Mouse (Mus musculus) inflammation-experienced regulatory T-cells, adult 6 months (primary cell): ENCODE data around the gene Znrf1. TPM values are rescaled to one million over a fixed set of nuclear protein-coding genes. Genes with fewer than 3 reads are reported as not detected.

ENCODE experiments used
- ATAC-seq: one replicate; pipeline ENCODE4 v1.8.0; 2017
- polyA plus RNA-seq, 3 experiments: library from polyadenylated mRNA; unstranded; fragments of 100-300 nt; shearing (Covaris generic); gene quantifications; one replicate each; pipeline ENCODE4 v1.2.1; 2017

The Znrf1 gene
- polyA plus RNA-seq, 3 experiments from 2014 or later: 12.4 to 58.2 (median 50.7) TPM

DNA sequence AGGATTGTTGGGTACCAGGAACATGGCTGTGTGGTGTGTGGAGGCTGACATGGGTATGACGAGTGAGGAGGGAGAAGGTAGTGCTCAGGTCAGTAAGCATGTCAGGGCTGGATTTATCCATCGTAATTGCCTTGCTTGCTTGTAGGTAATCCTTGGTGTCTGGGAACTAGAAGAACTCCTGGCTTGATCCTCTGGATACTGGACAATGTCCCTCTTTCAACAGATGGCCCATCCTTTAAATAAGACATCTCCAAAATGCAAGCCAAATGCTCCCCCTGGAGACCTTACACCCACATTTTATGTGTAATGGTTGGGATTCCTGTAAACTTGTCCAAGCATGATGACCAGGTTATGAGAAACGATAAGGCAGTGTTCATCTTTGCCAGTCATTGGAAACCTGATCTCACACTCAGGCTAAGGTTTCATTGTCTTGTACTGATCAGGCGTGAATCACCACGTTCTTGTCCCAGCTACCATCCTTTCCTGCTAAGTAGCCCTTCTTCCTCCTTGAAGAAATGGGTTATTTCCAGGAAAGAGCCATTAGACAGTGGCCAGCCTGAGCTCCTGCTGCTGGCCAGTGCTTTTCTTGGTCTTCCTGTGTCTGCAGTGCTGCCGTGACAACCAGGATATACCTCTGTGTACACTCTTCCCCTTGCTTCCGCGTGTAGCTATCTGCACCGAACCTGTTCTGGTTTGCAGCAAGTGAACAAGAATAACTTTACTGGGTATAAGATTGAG is 64.0 kb downstream of the Znrf1 start:
- ATAC-seq: no peak

GRCm38 (mm10) chr8:111602050-111602449 is 66.2 kb downstream of the Znrf1 start:
- no peak for ATAC-seq

DNA sequence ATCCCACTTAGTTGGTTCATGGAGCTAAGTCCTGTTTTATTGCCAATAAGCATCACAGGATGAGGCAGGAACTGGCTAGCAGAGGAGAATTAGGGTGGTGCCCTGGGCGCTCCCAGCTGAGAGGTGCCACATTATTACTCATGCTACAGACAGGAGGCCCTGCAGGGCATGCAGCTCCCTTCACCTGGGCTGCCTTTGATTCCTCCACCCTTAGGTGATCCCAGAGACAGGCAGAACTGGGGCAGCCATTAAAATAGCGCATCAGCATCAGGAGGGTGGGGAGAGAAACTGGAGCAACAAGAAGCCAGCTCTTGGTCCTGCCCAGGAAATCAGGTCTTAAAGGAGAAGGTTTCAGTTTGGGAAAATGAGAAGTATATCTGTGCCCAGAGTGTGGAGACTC is 69.1 kb downstream of the Znrf1 start:
- ATAC-seq: no peak

DNA sequence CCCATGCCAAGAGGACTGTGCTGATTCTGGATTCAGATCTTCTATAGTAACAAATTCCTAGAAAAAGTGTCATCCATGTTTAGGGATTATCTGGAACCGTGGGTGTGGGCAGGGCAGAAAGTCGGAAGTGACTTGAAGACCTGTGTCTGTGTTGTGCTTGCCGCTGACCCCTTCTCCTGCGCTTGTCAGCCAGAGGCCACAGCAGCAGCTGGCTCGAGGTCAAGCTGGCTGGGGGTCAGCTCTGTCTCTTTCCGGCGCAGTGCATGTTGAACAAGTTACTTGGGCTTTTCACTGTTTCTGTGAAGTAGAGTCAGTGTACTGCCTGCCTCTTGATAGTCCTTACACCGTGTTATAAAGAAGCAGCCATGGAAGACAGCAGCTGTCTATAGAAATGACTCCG is 71.1 kb downstream of the Znrf1 start:
- no peak for ATAC-seq

- ATAC-seq: no peak
Observed at GRCm38 (mm10) chr8:111607414-111607813, 71.5 kb downstream of the Znrf1 start.

DNA sequence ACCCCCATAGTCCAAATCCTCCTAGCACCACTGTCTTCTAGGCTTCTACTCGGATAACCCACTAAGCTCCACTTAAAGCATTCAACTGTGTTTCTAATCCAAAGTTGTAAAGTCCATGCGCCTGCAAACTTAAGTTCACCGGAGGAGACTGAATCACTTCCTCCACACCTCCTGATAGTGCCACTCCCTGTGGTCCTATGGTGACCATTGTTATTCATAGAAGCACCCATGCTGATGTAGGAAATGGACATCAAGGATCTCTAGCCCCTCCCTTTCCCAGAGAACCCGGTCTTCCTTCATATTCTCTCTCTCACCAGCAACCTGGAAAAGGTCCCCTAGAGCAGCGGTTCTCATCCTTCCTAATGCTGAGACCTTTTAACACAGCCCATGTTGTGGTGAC is 77.3 kb downstream of the Znrf1 start:
- no peak for ATAC-seq

GRCm38 (mm10) chr8:111614786-111615701 is 79.1 kb downstream of the Znrf1 start:
- no peak for ATAC-seq

- no peak for ATAC-seq
Observed at GRCm38 (mm10) chr8:111617812-111618211, 81.9 kb downstream of the Znrf1 start.

DNA sequence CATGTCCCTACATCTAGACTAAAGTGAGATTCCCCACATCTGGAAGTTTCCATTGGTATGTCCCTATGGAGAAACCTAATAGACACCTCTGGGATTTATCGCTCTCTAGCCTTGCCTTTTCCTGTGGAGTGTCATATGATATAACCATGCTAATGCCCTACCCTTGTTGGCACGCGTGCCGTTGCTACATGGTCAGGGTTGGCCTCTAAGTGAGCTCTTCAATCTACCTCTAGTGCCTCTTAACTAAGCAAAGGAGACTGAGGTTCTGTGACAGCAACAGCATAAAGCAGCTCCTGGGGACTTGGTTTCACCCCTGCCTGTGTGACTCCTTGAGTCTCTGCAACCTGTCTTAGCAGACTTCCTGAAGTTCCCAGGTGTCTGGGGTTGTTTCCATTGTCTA is 82.4 kb downstream of the Znrf1 start:
- ATAC-seq: no peak

DNA sequence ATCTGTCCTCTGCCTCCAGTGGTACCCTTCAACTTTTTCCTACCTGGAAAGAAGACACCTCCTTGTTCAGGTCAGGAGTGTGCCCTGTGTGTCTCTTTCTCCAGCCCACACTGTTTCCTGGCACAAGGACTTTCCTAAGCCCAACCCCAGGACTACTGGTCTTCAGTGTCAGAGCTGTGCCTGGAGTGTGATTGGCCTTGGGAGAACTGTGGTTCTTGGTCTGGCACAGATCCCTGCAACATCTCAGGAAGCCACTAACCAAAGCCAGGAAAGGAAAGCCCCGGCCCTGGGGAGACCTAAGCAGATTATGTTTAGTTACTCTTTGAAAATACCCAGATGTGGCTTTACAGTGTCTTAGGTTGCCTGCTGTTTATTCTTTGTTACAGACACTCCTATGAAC is 84.0 kb downstream of the Znrf1 start:
- ATAC-seq: no peak

DNA sequence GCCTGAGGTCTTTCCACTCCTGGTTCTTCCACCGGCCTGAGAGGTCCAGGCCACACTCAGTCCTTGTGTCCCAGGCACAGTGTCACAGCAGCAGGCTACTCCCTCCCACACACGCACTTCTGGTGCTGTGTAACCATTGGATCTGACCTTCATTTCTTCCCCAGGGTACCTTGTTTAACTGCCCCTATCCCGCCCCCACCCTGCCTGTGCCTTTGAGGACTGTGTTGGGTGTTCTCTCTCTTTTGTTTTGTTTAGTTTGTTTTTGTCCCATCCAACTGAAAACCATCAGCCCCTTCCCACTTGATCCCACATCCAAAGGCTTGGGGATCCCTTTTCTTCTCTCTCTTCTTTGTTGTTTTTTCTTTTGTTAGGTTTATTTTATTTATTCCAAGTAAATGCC is 86.2 kb downstream of the Znrf1 start:
- ATAC-seq: no peak

GRCm38 (mm10) chr8:111622553-111622952 is 86.7 kb downstream of the Znrf1 start:
- ATAC-seq: no peak

DNA sequence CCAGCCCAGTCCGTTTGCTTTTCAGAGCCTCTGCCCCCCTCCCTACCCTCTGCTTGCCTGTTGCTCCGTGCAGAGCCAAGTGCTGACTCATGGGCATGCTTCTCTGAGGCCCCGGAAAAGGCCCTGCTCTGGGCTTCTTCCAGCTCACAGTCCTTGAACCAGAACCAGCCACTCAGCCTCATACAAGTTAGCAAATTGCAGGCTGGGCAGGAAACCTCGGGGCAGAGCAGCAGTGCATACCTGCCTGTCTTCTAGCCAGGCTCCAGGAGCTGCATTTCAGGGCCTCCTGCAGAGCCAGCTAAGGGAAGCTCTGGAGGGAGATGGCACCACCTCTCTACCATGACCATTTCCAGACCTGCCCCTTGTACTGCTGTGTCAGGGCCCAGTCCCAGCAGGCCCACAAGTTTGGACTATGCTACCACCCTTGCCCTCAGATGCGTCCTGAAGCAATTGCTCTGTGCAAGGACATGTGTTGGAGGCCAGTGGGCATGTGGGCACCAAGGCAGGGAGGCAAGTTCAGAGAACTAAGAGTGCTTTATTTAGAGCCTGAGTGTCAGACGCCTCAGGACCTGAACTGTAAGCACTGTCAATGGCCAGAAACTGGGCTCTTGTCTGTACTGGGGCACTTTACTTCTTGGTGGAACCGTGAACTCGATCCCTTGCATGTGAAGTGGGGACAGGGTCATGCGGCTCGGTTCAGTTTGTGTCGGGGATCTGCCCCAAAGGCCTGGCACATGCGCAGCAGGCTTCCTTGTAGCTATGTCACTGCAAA is 88.4 kb downstream of the Znrf1 start:
- peak; percentile 23 for ATAC-seq

DNA sequence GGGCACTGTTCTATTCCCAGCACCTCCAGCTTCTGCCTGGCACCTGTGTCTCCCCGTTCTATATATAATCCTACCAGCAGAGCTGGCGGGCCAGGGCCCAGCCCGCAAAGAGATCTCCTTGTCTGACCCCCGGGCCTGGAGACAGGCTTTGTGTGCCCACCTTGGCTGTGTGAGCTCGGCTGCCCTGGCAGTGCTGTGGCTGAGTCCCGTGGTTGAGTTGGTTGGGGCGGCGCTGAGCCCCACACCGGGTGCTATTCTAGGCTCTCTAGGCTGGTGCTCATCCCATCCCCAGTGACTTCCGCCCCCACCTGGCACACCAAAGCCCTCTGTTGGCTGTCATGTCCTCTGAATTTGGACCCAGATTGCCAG is 88.9 kb downstream of the Znrf1 start:
- ATAC-seq: no peak

- ATAC-seq: peak; percentile 67
Observed at GRCm38 (mm10) chr8:111625694-111626527, 90.0 kb downstream of the Znrf1 start.

DNA sequence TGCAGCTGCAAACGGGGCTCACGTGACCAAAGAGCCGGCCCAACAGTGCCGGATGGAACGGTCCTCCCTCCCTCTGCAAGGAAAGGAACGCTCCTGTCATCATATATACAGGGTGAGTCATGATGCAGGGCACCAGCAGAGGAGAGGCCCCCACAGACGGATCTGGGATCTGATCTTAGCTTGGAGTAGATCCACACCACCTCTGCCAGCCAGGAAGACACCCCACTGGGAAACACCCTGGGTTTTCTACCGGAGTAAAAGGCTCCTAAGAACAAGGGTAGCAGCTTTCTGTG is 90.6 kb downstream of the Znrf1 start:
- no peak for ATAC-seq

GRCm38 (mm10) chr8:111626933-111627332 is 91.0 kb downstream of the Znrf1 start:
- ATAC-seq: no peak

- no peak for ATAC-seq
Observed at GRCm38 (mm10) chr8:111627923-111628322, 92.0 kb downstream of the Znrf1 start.

GRCm38 (mm10) chr8:111628401-111628800 is 92.5 kb downstream of the Znrf1 start:
- no peak for ATAC-seq

DNA sequence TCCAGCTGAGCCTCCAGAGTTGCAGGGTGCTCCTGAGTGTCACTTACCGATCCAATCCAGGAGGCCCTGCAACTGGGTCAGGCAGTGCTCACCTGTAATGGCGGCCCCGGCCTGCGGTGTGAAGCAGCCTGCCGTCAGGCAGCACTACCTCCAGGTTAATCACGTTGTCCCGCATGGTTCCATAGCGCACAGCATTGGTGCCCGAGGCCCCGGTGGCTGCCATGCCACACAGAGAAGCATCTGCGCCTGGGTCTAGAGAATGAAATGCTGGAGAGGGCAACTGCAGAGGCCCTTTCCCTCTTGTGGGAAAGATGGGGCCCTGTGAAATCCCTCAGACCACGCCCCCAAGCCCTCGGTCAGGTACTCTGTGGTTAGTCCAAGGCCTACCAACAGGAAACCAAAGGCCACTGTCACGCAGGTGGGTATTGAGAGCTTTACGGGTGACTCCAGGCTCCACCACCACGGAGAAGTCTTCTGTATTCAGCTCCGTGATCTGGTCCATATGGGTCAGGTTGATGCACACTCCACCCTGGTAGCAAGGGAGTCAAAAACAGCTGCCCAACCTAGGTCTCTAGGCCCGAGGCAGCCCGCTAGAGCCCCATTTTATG is 93.1 kb downstream of the Znrf1 start:
- ATAC-seq: no peak

- ATAC-seq: no peak
Observed at GRCm38 (mm10) chr8:111630105-111630521, 94.2 kb downstream of the Znrf1 start, which contains the start of gene Ldhd. Ldhd (minus strand) TSS chr8:111630374.

DNA sequence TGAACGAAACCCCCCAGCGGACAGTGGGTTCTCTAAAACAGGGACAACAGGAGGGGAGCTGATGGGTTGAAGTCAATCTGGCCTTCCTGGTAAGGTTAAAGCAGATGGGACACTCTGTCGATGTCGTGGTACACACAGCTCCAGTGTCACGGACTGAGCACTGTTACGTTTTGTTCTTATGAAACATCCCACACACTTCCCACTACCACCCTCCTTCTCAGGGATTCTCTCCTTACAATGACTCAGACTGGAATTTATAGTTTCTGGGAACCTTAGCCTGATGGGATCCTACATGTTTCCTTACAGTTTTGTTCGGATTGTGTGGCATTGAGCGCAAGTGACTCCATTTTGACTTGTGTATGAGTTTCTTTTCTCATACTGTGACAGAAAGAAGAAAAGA is 95.7 kb downstream of the Znrf1 start:
- ATAC-seq: no peak
